Mouse (Mus musculus) WW6 (cell line): ENCODE data around the gene Rasgef1b.

Experiments used
- DNase-seq: peaks from one replicate; pipeline ENCODE4 v3.0.0-alpha.2; 2013; ENCODE audit warnings: low read depth, low spot score

Rasgef1b gene

DNA sequence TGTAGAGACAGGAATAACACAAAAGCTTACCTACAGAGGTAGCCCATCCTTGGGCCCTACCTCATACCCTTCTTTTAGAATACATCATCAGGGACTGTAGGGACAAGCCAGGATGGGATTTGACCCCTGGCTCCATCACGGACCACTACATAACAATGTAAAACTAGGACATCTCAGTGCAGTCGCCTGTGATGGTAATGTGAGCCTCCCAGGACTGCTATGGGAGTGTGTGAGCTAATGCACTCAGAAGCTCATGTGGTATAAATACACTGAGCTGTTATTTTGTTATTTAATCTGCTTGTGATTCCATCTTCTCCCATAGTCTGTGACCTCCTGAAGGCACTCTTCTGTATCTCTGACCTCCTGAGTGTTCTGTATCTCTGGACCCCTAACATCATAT lies 432.5 kb downstream of the Rasgef1b start:
- no peak for DNase-seq

DNA sequence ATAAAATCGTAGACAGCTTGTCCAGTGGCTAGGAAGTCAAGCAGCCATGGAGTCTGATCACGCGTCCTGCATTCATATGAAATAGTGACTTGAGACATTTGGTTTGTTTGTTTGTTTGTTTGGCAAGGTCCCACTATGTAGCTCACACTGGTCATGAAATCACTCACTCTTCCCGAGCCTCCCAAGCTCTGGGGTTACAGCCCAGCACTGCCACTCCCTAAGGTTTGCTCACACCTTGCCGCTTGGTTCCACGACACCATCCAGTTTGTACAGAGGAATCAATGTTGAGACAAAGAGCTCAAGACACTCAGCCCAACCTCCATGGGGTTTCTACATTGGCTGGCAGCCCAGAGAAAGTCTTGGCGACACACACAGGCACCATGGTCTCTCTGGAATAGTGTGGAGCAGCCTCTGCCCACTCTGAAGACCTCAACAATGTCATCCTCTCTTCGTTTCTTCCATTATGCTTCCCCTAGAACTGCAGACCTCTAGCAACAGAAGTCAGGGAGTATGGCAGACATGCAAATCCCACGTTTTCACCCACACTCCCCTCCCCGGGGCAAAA lies 436.5 kb downstream of the Rasgef1b start:
- no peak for DNase-seq

DNA sequence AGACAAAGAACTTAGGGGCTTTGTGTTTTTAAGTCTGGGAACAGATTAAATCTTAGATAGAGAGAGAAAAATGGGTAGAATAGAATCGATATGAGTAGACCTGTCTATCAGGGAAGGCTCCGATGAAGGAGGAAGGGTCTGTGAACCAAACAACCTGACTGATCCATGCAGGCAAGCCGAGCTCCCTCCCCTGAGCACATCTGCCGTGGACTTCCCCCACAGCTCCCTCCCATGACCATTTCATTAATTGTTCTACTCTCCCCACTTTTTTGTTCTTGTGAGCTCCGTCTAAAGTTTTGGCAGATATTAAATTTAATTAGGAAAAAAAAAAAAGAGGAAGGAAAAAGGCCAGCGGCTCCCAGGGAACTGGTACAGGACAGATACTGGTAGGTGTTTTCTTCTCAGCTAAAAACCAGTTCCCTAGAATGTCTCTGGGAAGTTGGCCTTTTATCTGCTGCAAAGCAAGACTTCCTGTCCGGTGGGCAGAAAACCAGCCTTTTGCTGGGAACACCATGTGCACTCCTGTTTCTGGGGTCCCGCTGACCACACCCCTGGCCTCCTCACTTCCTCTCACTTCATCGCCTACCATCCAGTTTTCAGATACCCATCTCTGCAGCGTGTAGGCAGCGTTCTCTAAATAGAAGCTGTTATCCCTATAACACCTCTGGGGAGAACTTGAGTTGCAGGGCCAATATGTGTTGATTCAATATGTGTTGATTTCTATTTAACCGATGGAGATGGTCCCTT lies 437.6 kb downstream of the Rasgef1b start:
- no peak for DNase-seq

DNA sequence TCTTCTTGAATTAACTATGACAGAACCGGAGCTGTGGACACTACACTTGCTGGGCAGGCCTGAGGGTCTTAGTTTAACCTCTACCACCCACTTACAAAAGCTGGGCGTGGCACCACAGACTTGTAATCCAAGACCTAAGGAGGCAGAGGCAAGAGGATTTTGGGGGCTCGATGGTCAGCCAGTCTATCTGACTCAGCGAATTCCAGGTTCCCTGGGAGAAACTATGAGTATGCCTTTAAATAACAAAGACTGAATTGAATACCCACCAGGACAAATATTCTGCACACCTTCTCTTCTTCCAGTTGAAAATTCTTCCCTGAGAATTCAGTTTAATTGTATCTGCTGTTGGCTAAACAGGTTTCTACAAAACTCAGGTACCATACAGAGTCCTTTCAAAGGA lies 440.6 kb downstream of the Rasgef1b start:
- DNase-seq: no peak

DNA sequence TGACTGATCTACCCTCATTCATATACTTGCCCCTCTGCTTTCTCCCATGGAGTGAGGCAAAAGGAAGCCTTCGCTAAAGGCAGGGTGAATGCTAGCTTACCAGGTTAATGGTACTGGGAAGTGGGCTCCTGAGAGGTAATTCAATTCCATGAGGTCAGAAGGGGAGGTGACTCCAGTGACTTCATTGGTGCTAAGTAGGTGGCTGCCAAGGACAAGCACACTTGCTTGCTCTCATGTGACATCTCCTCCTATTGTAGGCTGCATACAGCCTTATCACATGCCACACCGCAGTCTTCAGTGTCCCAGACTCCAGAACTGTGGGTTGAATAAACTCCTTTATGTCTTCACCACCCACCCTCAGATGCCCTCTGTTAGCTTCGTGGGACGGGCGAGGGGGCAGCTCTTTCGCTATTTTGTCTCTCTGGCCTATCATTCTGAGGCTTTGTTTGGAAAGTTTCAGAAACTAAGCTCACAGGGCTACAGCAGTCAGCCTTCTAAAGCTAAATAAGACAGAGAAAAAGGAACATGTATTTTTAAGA lies 441.1 kb downstream of the Rasgef1b start:
- DNase-seq: no peak

DNA sequence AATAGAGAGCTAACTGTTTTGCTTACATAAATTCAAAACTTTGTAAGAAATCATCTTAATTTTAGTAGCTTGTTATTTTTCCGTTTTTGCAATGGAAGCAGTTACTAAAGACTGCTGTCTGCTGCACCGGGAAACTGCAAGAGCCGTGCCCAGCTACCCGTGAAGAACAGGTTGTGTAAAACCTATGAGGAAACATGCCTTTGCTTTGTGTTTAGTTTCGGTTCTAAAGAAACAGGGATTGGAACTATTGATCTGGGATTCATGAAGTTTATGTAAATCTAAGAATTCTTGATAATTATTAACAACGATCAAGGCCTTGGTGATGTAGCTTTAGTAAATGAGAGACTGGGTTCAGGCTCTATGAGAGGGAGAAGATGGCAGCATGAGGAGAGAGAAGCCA lies 442.3 kb downstream of the Rasgef1b start:
- DNase-seq: no peak

DNA sequence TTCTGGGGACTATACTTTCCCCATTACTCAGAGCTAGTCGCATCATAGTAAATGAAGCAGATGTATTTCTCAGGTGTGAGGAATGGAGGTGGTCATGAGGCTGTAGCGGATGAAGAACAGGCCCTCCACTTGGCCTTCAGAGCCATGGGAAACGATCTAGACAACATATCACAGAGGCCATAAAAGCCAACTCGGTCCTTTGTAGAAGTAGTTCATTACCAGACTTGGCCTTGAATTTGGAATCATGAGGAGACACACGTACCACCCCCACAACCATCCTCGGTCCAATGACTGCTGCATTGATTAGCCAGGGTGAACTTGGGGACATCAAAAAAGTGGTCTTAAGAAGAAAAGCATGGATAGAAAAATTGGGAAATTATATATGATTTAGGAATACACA lies 442.8 kb downstream of the Rasgef1b start:
- DNase-seq: no peak

DNA sequence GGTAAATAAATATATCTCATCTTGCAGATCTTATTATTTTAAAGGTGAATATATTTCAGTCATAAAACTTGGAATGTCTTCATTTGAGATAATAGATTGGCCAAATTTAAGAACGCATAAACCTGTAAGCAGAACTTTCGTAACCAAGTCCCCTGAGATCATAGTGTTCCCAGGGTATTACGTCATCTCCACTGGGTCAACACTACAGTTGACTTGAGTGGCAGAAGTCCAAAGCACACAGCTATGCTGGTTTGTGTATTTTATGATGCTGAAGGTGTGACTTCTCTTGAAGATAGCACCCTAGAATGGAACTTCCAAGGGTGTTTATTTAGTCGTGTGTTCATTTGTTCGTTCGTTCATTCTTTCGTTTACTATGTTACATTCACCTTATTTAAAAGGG lies 444.5 kb downstream of the Rasgef1b start:
- DNase-seq: no peak

DNA sequence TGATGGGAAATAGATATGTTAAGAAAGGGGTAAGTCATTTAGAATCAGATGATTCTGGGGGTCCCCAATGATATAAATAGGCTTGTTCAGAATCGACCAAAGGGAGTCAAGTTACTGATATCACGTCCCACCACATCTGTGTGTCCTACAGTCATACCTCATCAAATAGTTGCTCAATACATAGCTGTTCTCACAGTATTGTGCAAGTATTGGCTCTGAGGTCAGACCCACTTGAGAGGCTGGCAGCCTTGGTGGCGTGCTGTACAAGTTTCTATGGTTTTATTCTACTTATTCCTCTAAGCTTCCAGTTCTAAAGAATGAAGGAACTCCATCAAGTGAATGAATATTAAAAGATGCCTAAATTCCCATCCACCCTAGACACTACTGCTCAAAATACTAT lies 445.2 kb downstream of the Rasgef1b start:
- DNase-seq: no peak

DNA sequence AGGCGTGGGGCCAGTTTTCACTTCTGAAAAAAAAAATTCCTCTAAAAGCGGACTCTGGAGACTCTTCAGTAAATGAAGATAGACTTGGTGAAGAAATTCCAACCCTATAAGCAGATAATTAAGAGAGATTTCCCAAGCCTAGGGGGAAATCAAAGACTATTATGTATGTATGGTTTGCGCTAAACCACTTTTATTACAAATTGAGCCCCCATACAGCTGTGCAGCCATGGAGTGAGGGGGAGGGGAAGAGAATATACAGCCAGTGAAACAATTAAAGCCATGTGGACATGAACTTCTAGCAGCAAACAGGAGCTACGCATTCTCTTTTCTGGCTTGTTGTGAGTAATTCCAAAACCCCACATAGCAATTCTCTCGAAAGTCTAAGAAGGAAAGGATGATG lies 448.3 kb downstream of the Rasgef1b start:
- DNase-seq: no peak

DNA sequence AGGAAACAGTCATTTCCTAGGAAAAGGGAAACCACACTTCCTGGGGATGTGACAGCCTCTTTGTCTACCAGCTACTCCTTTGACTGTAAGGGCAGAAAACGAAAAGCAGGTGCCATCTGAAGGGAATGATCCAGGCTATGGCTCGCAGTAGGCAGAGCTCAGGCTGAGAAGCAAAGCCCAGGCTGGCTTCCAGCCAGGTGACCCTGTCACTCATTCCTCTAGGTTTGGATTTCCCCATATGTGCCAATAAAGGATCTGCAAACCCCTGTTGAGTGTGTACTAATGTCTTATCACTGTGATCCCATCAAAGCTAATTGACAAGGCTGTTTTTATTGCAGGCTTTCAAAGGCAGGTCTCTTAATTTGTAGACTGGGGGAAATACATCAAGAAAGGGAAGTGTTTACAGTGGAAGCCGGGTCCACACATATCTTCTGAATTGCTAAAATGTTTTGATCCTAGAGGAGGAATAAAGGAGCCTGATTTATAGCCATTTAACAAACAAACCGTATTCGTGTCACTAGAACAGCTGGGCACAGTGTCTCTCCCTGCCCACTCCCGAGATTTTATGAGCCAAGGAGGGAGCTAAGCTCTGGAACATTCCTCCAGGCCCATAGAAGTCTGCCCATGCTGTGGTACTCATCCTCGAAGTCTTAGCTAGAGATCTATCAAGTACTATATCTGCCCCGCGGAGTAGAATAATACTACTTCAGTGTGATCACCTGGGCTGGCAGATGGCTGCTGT lies 449.7 kb downstream of the Rasgef1b start:
- no peak for DNase-seq

DNA sequence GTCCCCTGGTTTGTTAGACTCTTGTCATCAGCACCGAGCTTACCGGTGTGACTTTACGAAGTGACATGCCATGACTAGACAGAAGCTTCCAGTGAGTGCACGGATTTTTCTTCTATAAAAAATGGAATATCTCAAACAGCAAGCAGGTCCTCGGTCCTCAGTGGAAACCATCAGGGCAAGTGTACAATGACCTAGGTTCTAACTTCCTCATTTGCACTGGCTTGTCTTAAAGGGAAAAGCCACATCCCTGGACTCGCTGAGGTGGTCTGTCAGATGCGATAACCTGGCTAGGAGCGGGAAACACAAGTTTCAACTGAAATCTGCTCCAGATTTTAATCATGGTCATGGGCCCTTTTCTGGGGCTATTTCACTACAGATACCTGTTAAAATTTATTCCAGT lies 450.5 kb downstream of the Rasgef1b start:
- no peak for DNase-seq

DNA sequence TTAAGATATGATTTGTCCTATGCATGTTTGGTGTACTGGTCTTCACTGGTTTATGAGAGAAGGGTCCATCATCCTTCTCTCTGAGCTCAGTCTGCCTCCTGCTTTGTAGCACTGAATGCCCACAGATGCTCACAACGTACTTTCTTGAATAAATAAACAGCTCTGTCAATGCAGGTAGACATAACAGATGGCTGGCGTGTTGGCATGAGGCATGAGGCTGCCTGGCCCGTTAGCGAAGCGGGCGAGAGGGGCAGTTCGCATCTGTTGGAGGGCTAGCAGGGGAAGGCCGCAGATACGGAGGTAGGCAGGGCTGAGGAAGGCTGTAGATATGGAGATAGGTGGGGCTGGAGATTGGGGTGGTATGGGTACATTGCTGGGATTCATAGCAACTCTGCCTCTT lies 451.3 kb downstream of the Rasgef1b start:
- no peak for DNase-seq

DNA sequence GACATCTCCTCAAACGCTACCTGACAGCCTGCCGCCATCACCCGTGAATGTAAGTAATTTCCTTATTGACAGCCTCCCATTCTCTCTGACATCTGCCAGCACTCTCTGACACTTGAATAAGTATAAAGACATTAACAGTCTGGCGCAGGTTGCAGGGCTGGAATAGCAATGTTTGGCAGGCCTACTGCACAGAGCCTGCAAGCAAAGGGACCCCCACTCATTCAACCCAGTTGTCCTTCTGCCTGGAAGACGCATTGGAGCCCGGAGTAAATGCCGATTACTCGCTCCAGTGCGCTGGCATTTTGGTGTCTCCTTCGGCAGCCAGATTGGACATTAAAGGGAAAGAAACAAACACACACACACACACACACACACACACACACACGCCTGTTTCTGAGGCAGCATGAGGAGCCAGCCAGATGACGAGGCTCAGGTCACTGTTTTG lies 454.7 kb downstream of the Rasgef1b start:
- DNase-seq: no peak

DNA sequence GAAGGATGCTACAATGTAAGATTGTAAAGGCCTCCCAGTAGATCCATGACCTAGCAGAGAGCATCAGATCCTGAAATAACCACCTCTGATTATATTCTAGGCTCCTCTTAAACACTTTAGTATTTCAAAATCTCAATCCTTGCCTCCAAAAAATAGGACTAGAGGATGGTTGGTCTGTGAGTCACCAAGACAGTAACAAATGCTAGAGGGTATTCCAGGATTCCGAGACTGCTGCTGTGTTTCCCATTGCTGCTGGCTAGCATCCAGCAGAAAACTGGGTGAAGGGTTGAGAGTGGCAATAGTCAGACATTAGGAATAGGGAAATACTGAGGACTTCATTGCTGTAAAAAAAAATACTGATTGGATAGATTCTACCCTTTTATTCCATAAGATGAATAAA lies 457.3 kb downstream of the Rasgef1b start:
- DNase-seq: no peak

DNA sequence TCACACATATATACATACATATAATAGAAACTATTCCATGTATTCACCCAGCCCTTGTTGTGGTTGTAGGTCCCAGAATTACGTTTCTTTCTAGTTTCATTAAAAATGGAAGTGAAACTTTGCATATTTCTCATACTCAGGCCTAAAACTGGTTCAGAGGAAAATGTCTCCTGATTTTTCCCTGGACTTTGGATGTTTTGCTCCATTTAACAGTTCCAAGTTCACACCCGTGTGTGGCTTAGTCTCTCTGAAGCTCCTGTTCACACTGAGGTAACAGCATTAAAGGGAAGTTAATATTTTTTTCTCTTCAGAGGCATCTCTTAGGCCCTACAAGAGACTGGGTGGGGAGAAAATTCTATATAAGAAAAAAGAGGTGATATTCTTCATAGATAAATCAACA lies 459.7 kb downstream of the Rasgef1b start:
- DNase-seq: no peak

DNA sequence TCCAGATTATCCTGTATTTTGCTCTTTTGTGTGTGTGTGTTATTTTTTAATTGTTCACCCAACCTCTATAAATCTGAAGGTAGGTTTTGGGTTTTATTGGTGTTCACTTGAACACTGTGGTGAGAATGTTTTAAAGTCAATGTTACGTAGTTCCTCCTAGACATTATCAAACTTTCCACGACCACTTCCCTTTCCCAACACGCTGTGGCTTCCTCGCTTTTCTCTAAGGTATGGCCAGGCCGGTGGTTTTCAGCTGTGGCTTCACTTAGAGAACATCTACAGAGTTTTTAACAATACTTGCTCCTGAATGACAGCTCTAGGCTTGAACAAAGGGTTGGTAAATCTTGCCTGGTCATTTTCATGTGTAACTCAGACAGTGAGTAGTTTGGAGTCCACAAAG lies 461.5 kb downstream of the Rasgef1b start:
- no peak for DNase-seq

DNA sequence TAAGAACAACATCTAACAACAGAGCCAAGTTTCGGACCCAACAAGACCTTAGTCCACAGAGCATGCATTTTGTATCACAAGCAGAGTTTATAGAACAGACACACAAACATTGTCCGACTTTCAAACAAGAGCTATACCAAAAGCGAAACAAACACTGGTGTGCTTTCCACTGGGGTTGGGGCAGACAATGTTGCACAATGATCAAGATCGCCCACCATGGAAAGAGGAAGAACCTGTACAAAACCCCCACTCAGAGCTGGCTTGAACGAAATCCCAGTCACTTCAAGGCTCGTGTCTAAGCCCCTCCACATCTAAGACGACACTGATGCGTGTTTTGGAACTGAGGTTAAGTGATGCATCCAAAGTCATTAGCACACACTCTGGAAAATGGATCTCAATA lies 462.6 kb downstream of the Rasgef1b start:
- no peak for DNase-seq

DNA sequence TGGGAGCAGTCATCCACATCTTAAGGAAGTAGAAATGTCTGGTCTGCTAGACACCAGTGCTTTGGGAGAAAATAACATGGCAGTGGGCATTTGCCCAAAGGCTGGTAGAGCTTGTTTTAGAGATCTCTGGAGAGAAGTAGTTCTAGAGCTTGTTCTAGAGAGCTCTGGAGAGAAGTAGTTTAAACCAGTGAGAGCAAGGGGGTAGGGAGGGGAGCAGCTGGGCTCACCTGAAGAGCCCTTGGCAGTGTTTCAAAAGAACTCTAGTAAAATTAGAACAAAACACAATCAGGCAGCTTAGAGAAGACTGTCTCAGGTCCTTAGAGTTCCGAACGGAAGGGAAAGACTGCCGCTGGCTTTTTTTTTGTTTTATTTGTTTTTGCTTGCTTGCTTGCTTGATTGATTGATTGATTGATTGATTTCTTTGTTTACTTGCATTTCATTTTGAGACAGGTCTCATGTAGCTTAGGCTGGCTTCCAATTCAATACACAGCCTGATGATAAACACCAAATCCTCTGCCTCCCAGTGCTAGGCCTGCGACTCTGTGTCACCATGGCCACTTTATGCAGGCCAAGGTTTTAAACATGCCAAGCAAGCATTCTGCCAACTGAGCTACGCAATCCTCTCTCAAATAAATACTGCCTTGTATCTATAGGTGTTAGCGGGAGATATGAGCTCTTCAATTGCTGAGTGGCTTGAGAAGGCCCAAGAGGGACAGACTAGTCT lies 466.5 kb downstream of the Rasgef1b start:
- DNase-seq: no peak

DNA sequence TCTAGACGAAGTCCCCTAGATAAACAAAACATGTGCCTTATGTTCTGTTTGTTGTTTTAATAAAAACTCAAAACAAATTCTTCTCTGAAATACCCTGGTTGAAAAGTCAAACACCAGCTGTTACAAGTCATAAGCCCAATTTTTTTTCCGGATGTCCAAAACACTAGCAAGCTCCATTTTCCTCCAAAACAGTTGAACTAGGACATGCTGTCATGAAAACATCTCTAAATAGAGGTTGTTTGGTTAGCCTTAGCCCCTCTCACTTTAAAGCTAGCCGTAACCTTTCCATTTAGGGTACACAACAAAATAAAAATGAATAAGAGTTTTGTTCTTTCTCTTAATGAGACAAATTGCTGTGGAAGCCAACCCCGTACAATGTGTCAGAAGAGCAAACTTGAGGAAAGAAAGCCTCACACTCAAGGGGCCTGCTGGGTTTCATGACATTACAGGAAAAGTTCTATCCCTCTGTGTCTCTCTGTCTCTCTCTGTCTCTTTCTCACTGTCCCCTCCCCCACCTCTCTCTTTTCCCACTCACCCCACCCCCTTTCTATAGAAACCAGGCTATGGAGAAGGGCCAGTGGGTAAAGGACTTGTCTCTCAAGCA lies 467.6 kb downstream of the Rasgef1b start:
- DNase-seq: no peak

DNA sequence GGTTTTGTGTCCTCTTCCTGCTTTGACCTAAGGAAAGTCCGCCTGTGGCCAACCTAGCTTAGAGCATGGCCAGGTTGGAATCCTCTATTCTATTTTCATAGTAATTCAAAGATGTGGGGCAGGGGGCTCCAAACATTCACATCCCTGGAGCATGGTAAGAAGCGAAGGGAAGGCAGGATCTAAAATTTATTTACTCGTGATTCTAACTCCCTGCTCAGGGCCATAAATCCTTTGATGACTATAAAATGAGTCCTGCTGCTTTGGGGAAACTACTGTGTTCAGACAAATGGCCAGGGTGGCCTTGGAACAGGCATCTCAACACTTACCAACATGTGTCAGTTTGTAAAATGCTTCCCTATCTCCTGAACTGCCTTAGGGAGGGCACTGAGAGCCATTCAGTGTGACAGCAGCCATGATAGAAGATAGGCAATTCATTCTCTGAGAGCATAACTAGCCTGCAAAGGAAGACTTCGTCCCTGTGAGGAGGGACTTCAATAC lies 470.8 kb downstream of the Rasgef1b start:
- no peak for DNase-seq
